Mouse (Mus musculus): ENCODE measurements at regions not wholly inside any gene's neighbourhood (a gene's known extent, or its start where the extent isn't known, plus 50 kb on each side); places are given as distances from the start of the nearest gene placed in this dataset.

DNA sequence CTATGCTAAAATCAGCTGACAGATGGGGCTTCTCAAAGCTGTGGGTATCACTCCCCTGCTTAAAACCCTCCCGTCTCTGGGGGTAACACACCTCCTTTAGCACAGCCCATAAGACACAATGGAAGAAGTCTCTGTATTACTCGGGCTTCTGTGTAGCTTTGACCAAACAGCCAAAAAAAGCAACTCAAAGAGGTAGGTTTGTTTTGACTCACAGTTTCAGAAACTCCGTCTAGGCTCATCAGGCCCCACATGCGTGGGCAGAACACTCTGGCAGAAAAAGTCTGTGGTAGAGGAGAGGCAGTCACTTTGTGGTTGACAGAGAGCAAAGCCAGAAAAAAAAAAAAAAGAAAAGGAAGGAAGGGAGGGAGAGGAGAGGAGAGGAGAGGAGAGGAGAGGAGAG is 133.8 kb downstream of the Rps15a start:
- no peak for TF ChIP-seq CTCF (IDR thresholded peaks at IDR 0.05; ENCODE audit: borderline replicate concordance, insufficient read depth, low read length)
- no peak for TF ChIP-seq POLR2A (IDR thresholded peaks at IDR 0.05; ENCODE audit: low read depth, low read length)

Measured in embryonic fibroblast, embryonic 13.5 days (primary cell).